In genomic region chr5:133080751-133081150, GRCm38 (mm10) we compare ENCODE assay signal across 12 mouse cellular contexts.
"Had no signal": no experiment of that assay in that cellular context is flagged by ENCODE, and none has a peak within 500 bp of the region (broad histone marks: within the 10 kb centered on the region; RNA-seq: fewer than 3 reads in every experiment).

No protein-coding gene starts in this region.

- H3K27ac ChIP-seq: kidney, embryonic 15.5 days; limb, embryonic 15.5 days; liver, embryonic 12.5 days; midbrain, embryonic 10.5 days; midbrain, embryonic 15.5 days; neural tube, embryonic 13.5 days had no signal

- H3K9ac ChIP-seq: kidney, embryonic 15.5 days; limb, embryonic 15.5 days; liver, embryonic 12.5 days; lung, embryonic 14.5 days; midbrain, embryonic 15.5 days; neural tube, embryonic 13.5 days had no signal

- H3K9me3 ChIP-seq: kidney, embryonic 15.5 days; limb, embryonic 15.5 days; midbrain, embryonic 10.5 days; midbrain, embryonic 15.5 days; neural tube, embryonic 13.5 days had no signal

- ATAC-seq: liver, embryonic 12.5 days; midbrain, embryonic 15.5 days had no signal

- H3K4me2 ChIP-seq: kidney, embryonic 15.5 days; limb, embryonic 15.5 days; liver, embryonic 12.5 days; lung, embryonic 14.5 days; midbrain, embryonic 15.5 days; neural tube, embryonic 13.5 days had no signal

- H3K4me1 ChIP-seq: kidney, embryonic 15.5 days; liver, embryonic 12.5 days had no signal

- H3K27me3 ChIP-seq: kidney, embryonic 15.5 days; liver, embryonic 12.5 days; midbrain, embryonic 15.5 days; neural tube, embryonic 13.5 days had no signal

- H3K36me3 ChIP-seq: kidney, embryonic 15.5 days; limb, embryonic 15.5 days; liver, embryonic 12.5 days; midbrain, embryonic 10.5 days; midbrain, embryonic 15.5 days; neural tube, embryonic 13.5 days had no signal

- DNase-seq: kidney, adult 2 months; kidney, postnatal 14 days; lung, embryonic 14.5 days; lung, postnatal 10 days; lung, postnatal 4 days; thymus, postnatal 36 days had no signal

- H3K4me3 ChIP-seq: kidney, embryonic 15.5 days; limb, embryonic 15.5 days; liver, embryonic 12.5 days; midbrain, embryonic 10.5 days; midbrain, embryonic 15.5 days; neural tube, embryonic 13.5 days had no signal
